Mouse (Mus musculus) intestine, embryonic 14.5 days (tissue): ENCODE data around the gene Fam83e. TPM values are rescaled to one million over a fixed set of nuclear protein-coding genes. Genes with fewer than 3 reads are reported as not detected.

Experiments used
- ATAC-seq: fragments of 200-750 bp; cut with Nextera tagmentation; replicated peaks from 2 replicates; pipeline ENCODE4 v1.8.0; 2017; ENCODE audit warnings: low read depth, moderate number of reproducible peaks, moderate TSS enrichment, moderate library complexity; ENCODE audit not compliant: low FRiP score, low TSS enrichment
- DNase-seq: peaks from one replicate; pipeline ENCODE4 v3.0.0-alpha.2; 2018; ENCODE audit warnings: low spot score
- H3K27ac ChIP-seq: fragments of 300-500 bp; sonication (generic); 2 replicates; pipeline ENCODE4 v1.5.1; 2014; ENCODE audit warnings: low read depth, mild to moderate bottlenecking, control low read depth
- H3K27me3 ChIP-seq: fragments of 300-500 bp; sonication (generic); replicated peaks from 2 replicates; pipeline ENCODE4 v1.6.1; 2014; ENCODE audit warnings: low read length, control low read depth; ENCODE audit not compliant: control insufficient read depth, insufficient read depth
- H3K36me3 ChIP-seq: fragments of 300-500 bp; sonication (generic); 2 replicates; pipeline ENCODE4 v1.6.1; 2014; ENCODE audit warnings: low read length, control low read depth; ENCODE audit not compliant: control insufficient read depth, insufficient read depth
- H3K4me1 ChIP-seq: fragments of 300-500 bp; sonication (generic); replicated peaks from 2 replicates; pipeline ENCODE4 v1.6.1; 2014; ENCODE audit warnings: low read length, control low read depth, mixed read lengths; ENCODE audit not compliant: control insufficient read depth, insufficient read depth
- H3K4me2 ChIP-seq: fragments of 300-500 bp; sonication (generic); 2 replicates; pipeline ENCODE4 v1.6.1; 2014; ENCODE audit warnings: low read length
- H3K4me3 ChIP-seq: fragments of 300-500 bp; sonication (generic); 2 replicates; pipeline ENCODE4 v1.5.1; 2014; ENCODE audit warnings: low read depth, low read length, control low read depth, mixed read lengths
- H3K9ac ChIP-seq: fragments of 300-500 bp; sonication (generic); 2 replicates; pipeline ENCODE4 v1.6.1; 2014; ENCODE audit warnings: mild to moderate bottlenecking, low read length
- H3K9me3 ChIP-seq: fragments of 300-500 bp; sonication (generic); 2 replicates; pipeline ENCODE4 v1.6.1; 2016; ENCODE audit warnings: low read length, control low read depth; ENCODE audit not compliant: control insufficient read depth
- WGBS: fragments of 180-500 bp; shearing (Covaris S2); extraction: QIAGEN DNeasy Blood & Tissue Kit; methylation state at CpG from one replicate; pipeline ENCODE4 v1.1.7; 2014; 5-methylcytosine and 5-hydroxymethylcytosine counted together
- polyA plus RNA-seq: library from polyadenylated mRNA; unstranded; fragments of >200 nt; fragmentation: Nextera tagmentation; extraction: Ambion mirVana; gene quantifications from 2 replicates; pipeline ENCODE4 v1.2.1, GENCODE M21; 2014

Fam83e gene
- polyA plus RNA-seq, 1 experiment from 2014 or later: 5.8 TPM

GRCm38 (mm10) chr7:45685811-45686210, 35.2 kb upstream of the Fam83e start:
- Histone ChIP-seq H3K9ac (peak overlapping the region; percentile 21; the same call in 1 of the 2 replicates), H3K4me2 (peak overlapping the region; percentile 31), H3K27ac (peak overlapping the region; percentile 65), H3K9me3 (no peaks in the 10 kb centered on the region), H3K36me3 (no peaks in the 10 kb centered on the region), H3K27me3 (no peaks in the 10 kb centered on the region), H3K4me3 (no peak overlapping the region), H3K4me1 (peaks cover 22% of the 10 kb centered on the region)
- WGBS: 25% methylated on average over 10 of the region's 10 CpGs
- ATAC-seq: no peak
- peak; percentile 52 for DNase-seq

- H3K36me3 ChIP-seq: no peaks in the 10 kb centered on the region
- H3K9me3 ChIP-seq: no peaks in the 10 kb centered on the region
- H3K4me3 ChIP-seq: no peak overlapping the region
- no peak for DNase-seq
- peaks cover 22% of the 10 kb centered on the region for H3K4me1 ChIP-seq
- 69% methylated on average over 3 of the region's 3 CpGs for WGBS
- no peak for ATAC-seq
- no peaks in the 10 kb centered on the region for H3K27me3 ChIP-seq
- H3K9ac ChIP-seq: no peak overlapping the region
- no peak overlapping the region for H3K27ac ChIP-seq
- no peak overlapping the region for H3K4me2 ChIP-seq
These were observed 34.2 kb upstream of the Fam83e start for GRCm38 (mm10) chr7:45686841-45687240.

- DNase-seq (no peak), ATAC-seq (no peak)
- Histone ChIP-seq H3K4me2 (no peak overlapping the region), H3K36me3 (no peaks in the 10 kb centered on the region), H3K27ac (no peak overlapping the region), H3K4me3 (no peak overlapping the region), H3K9ac (no peak overlapping the region), H3K9me3 (no peaks in the 10 kb centered on the region), H3K27me3 (no peaks in the 10 kb centered on the region), H3K4me1 (peaks cover 15% of the 10 kb centered on the region)
- 61% methylated on average over 6 of the region's 6 CpGs for WGBS
These were observed 31.9 kb upstream of the Fam83e start for GRCm38 (mm10) chr7:45689099-45689498.

GRCm38 (mm10) chr7:45689800-45690199, 31.2 kb upstream of the Fam83e start:
- no peak for DNase-seq
- Histone ChIP-seq H3K4me2 (no peak overlapping the region), H3K9me3 (no peaks in the 10 kb centered on the region), H3K4me1 (peaks cover 15% of the 10 kb centered on the region), H3K4me3 (no peak overlapping the region), H3K27me3 (no peaks in the 10 kb centered on the region), H3K36me3 (no peaks in the 10 kb centered on the region), H3K27ac (no peak overlapping the region), H3K9ac (no peak overlapping the region)
- WGBS: 58% methylated on average over 11 of the region's 11 CpGs
- no peak for ATAC-seq

- Histone ChIP-seq H3K9me3 (no peaks in the 10 kb centered on the region), H3K36me3 (no peaks in the 10 kb centered on the region), H3K4me3 (no peak overlapping the region), H3K4me2 (no peak overlapping the region), H3K27me3 (no peaks in the 10 kb centered on the region), H3K4me1 (no peaks in the 10 kb centered on the region), H3K27ac (no peak overlapping the region), H3K9ac (no peak overlapping the region)
- 79% methylated on average over 2 of the region's 2 CpGs for WGBS
- ATAC-seq (no peak), DNase-seq (no peak)
These were observed 28.6 kb upstream of the Fam83e start for GRCm38 (mm10) chr7:45692364-45692763.

GRCm38 (mm10) chr7:45693921-45694591, 27.0 kb upstream of the Fam83e start, which contains the start of gene Sec1:
Gene Sec1 (minus strand): TSS chr7:45694402.
- WGBS: 90% methylated on average over 50 of the region's 50 CpGs
- Histone ChIP-seq H3K36me3 (no peaks in the 10 kb centered on the region), H3K4me2 (no peak within 1 kb of the TSS), H3K4me3 (no peak within 1 kb of the TSS), H3K27me3 (peaks cover 8% of the 10 kb centered on the region), H3K9me3 (no peaks in the 10 kb centered on the region), H3K27ac (no peak within 1 kb of the TSS), H3K9ac (no peak within 1 kb of the TSS), H3K4me1 (no peaks in the 10 kb centered on the region)
- no peak for ATAC-seq
- no peak for DNase-seq

GRCm38 (mm10) chr7:45695098-45695497, 25.9 kb upstream of the Fam83e start:
- Histone ChIP-seq H3K36me3 (no peaks in the 10 kb centered on the region), H3K4me2 (no peak overlapping the region), H3K4me3 (no peak overlapping the region), H3K27me3 (peaks cover 19% of the 10 kb centered on the region), H3K9me3 (no peaks in the 10 kb centered on the region), H3K27ac (no peak overlapping the region), H3K9ac (no peak overlapping the region), H3K4me1 (peaks cover 2% of the 10 kb centered on the region)
- 14% methylated on average over 6 of the region's 6 CpGs for WGBS
- ATAC-seq: no peak
- DNase-seq: no peak

GRCm38 (mm10) chr7:45697894-45698293, 23.1 kb upstream of the Fam83e start:
- Histone ChIP-seq H3K4me3 (no peak overlapping the region), H3K4me2 (no peak overlapping the region), H3K27ac (no peak overlapping the region), H3K9ac (no peak overlapping the region), H3K9me3 (no peaks in the 10 kb centered on the region), H3K27me3 (peaks cover 23% of the 10 kb centered on the region), H3K36me3 (no peaks in the 10 kb centered on the region), H3K4me1 (peaks cover 7% of the 10 kb centered on the region)
- no peak for DNase-seq
- 87% methylated on average over 6 of the region's 7 CpGs for WGBS
- no peak for ATAC-seq

GRCm38 (mm10) chr7:45699523-45700141, 21.4 kb upstream of the Fam83e start, which contains the start of gene Car11:
Gene Car11 (plus strand): TSS chr7:45699843.
- ATAC-seq: no peak
- no peak for DNase-seq
- peaks cover 23% of the 10 kb centered on the region for H3K27me3 ChIP-seq
- peak within 1 kb of the TSS; percentile 23; the same call in 1 of the 2 replicates for H3K9ac ChIP-seq
- H3K9me3 ChIP-seq: no peaks in the 10 kb centered on the region
- no peaks in the 10 kb centered on the region for H3K36me3 ChIP-seq
- H3K4me3 ChIP-seq: peak within 1 kb of the TSS; percentile 35
- peaks cover 14% of the 10 kb centered on the region for H3K4me1 ChIP-seq
- no peak within 1 kb of the TSS for H3K27ac ChIP-seq
- peak within 1 kb of the TSS; percentile 71 for H3K4me2 ChIP-seq
- WGBS: 2% methylated on average over 36 of the region's 36 CpGs
